Mouse (Mus musculus): ENCODE data around the gene Enoph1.

The Enoph1 gene

DNA sequence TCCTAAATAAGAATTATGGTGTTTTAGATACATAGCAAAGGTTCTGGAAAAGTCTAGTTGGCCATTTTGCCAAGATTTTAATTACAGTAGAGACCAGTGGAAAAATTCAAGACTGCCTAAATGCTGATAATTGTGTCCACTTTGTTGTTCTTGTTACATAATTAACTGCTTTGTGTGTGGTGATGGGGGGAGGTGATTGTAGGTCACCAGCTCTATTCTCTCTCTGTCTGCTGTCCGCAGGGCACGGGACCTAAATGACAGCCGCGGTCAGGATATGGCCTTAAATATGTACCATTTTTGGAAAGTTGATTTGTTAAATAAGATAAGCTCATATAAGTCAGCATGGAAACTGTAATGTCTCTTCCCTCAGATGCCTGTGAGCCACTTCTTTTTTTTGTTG lies 1.5 kb downstream of the Enoph1 start:
- DNase-seq: no peak

GRCm38 (mm10) chr5:100042467-100042866 lies 2.7 kb downstream of the Enoph1 start:
- no peak for DNase-seq

GRCm38 (mm10) chr5:100043361-100043760 lies 3.6 kb downstream of the Enoph1 start:
- DNase-seq: no peak

- no peak for DNase-seq
Measured at GRCm38 (mm10) chr5:100044030-100044429, 4.2 kb downstream of the Enoph1 start.

DNA sequence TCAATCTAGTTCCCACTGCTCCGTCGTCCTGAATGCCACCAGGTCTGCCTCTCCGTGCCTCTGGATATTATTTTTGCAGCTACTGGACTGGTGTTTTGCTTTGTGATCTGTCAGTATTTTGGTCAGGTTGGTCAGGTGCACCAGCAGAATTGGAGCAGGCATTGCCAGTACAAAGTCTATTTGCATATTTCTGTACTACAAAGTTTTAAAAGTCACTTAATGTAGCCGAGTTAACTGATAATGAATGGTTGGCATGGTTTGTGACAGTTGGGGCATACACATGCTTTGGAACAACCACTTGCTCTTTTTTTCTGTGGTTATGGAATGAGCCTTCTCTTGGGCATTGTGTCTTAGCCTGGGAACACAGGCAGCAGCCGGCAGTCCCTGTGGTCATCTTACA lies 4.8 kb downstream of the Enoph1 start:
- no peak for DNase-seq

- DNase-seq: no peak
Measured at GRCm38 (mm10) chr5:100046096-100046495, 6.3 kb downstream of the Enoph1 start.

- peak; percentile 37 for DNase-seq
Measured at GRCm38 (mm10) chr5:100047143-100047640, 7.4 kb downstream of the Enoph1 start.

GRCm38 (mm10) chr5:100047871-100048270 lies 8.1 kb downstream of the Enoph1 start:
- DNase-seq: no peak

DNA sequence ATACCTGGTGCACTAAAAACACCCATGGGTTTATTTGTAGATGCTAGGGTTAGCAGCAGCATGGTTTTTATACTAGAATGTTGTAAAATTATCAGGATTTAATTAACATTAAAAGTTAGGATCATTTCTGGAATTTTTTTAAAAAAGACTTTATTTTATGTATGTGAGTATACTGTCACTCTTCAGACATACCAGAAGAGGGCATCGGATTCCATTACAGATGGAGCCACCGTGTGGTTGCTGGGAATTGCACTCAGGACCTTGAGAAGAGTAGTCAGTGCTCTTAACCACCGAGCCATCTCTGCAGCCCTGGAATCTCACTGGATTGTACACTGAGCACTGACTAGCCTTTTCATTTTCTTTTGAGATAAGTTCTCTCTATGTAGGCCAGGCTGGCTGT lies 10.1 kb downstream of the Enoph1 start:
- DNase-seq: no peak

- no peak for DNase-seq
Measured at GRCm38 (mm10) chr5:100052728-100053127, 12.9 kb downstream of the Enoph1 start.

- no peak for DNase-seq
Measured at GRCm38 (mm10) chr5:100054807-100055547, 15.2 kb downstream of the Enoph1 start.

- no peak for DNase-seq
Measured at GRCm38 (mm10) chr5:100055866-100056369, 16.1 kb downstream of the Enoph1 start.

- DNase-seq: no peak
Measured at GRCm38 (mm10) chr5:100057461-100058209, 17.9 kb downstream of the Enoph1 start.

GRCm38 (mm10) chr5:100058729-100059128 lies 18.9 kb downstream of the Enoph1 start:
- DNase-seq: no peak

DNA sequence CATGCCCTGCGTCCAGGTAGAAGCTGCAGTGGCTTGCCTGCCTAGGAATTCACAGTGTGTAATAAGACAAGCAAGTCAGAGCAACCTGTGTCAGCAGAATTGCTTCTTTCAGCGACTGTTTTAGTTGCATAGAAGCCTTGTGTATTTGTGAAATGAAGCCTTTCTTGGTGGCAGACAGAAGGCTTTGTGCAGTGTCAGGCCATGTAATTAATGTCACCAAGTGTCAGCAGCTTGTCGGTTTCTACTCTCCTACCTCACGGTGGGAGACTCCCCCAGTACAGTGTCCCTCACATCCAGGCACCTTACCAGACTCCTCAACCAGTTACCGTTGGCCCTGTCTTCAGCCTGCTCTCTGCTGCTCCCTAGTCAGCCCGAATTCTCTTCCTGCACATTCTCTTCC lies 19.5 kb downstream of the Enoph1 start:
- DNase-seq: no peak

- no peak for DNase-seq
Measured at GRCm38 (mm10) chr5:100060876-100061275, 21.1 kb downstream of the Enoph1 start.

DNA sequence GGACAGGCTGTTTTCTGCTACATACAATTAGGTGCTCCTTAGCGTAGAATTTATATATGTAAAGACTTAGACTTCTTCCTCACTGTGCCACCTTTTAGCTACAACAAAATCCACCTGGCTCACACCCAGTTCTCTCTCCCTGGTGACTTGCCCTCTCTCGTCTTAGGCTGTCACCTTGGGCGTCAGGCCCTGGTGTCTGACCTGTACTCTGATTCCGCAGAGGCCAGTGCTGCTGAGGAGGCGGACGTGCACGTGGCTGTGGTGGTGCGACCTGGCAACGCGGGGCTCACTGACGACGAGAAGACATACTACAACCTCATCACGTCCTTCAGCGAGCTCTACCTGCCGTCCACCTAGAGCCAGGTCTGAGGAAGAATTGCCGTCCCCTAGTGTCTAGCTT lies 27.8 kb downstream of the Enoph1 start:
- DNase-seq: no peak

DNA sequence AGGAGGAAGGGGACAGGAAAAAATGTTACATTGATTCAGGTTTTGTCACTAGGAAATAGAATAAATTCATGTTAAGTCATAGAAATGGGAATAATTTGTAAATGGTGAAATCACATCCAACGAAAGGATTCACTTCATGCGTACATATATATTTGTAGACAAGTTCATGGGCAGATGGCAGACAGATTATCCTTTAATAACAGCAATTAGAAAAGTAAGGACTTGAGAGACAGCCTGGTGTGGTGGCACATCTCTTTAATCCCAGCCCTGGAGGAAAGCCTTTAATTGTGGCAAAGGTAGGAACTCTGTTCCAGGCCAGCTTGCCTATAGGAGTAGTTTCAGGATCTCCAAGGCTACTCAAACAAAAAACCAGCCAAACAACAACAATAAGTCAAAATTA lies 29.7 kb downstream of the Enoph1 start:
- no peak for DNase-seq

DNA sequence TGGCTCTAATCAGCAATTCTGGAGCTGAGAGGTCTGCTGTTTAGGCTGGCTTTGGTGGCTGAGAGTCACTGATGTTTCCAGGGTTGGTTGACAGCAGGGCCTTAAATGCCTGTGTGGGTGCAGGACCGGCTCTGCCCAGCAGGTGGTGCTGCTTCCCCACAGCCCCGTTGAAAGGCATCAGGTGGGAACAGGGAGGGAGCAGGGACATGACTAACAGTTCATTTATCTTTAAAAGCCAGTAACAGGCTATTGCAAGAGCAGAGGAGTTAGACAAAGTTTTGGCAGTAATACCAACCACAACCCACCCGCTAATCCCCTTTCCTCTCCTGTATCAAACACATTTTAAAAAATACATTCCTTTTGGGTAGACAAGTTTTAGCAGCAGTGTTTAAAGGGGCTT lies 30.5 kb downstream of the Enoph1 start:
- DNase-seq: peak; percentile 78

- no peak for DNase-seq
Measured at GRCm38 (mm10) chr5:100071541-100071940, 31.8 kb downstream of the Enoph1 start.

DNA sequence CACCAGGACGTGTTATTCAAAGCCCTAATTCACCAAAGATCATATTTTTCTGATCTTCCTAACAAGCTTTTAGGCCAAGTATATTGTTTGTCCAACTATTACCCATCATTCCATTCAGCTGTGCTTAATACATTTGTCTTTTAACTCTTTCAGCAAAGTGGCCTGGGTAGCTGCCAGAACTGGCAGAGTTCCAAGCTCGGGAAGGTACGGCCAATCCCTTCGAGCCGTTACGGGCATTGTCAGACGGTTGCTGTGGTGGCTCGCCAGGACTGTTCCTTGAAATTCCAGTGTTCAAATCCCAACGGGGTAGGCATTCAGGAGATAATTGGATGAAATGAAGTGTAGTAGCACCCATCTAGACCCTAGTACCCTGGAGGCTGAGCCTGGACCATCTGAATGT lies 32.8 kb downstream of the Enoph1 start:
- DNase-seq: no peak

DNA sequence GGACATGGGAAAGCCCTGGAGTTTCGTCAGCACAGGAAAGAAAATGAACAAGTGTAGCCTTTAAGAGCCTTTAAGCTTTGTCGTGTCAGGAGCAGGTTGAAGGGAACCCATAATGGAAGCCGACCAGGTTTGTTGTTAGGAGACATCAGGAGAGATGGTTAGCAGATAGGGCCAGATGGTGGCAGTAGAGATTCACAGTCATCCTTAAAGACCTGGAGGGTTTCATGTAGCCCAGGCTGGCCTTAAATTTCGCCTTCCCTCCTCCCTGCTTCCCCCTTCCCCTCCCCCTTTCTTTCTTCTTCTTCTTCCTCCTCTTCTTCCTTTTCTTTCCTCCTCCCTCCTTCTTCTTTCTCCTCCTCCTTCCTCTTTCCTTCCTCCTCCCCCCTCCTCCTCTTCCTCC lies 34.8 kb downstream of the Enoph1 start:
- DNase-seq: no peak

- peak; percentile 46 for DNase-seq
Measured at GRCm38 (mm10) chr5:100079040-100079930, 39.5 kb downstream of the Enoph1 start.

Data from embryo, embryonic 11 days (tissue).